Mouse (Mus musculus) thymus, postnatal 25 days (tissue): Measurements from ENCODE around the gene Fam185a.

ENCODE experiments used
- DNase-seq: peaks from one replicate; pipeline ENCODE4 v3.0.0; 2022

Fam185a gene

GRCm38 (mm10) chr5:21496321-21496720, 71.6 kb downstream of the Fam185a start:
- DNase-seq, result no peak

DNA sequence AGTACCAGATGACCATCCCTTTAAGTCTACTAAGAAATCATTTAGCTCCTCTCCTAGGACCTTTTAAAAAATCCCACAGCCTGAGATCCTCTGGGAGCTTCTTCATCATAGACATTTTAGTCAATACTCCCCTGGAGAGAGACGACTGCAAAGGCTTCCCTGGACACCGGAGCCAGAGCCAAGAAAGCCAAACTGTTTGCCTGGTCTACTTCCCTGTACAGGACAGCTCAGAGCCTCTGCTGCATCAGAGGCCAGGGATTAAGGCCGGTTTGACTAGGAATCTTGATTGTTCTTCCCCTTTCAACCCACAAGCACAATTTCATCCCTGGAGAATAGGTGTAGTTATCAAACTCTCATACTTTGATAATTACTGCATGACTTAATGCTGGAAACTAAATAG, 72.1 kb downstream of the Fam185a start:
- DNase-seq, result no peak

GRCm38 (mm10) chr5:21498490-21498889, 73.7 kb downstream of the Fam185a start:
- no peak for DNase-seq

DNA sequence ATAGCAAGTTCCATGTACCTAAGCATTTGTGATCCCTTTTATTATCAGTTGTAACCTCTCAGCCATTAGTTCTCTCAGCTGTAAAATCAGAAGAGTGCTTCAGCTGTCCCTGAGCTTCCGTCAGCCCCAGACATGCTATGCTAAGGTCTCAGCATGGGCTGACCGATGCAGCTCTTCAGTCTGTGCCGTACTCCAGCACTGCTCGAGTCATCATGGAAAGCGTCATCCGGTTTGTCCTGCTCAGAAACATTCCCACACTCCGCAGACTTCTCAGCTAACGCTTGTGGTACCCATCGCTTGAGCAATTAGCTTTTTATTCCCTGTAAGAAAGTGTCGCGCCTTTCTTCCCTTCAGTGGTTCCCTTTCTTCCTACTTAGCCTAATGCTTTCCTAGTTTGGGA, 74.2 kb downstream of the Fam185a start:
- no peak for DNase-seq

DNA sequence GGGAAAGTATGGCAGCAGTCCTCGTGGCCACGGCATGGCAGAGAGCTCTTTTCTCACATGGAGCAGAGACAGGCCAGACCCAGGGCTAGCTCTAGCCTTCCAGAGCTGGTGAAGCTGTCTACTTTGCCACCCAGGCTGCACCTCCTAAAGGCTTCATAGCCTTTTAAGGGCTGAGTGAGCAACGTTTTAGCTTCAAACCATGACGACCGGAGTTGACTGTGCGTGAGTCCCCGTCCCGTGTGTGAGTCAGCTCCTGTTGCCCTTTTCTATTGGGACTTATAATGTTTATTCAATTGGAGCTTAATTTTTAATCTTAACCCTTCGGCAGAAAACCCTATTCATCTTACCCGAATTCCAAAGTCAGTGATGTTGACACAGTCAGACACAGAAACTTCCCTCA, 75.4 kb downstream of the Fam185a start:
- no peak for DNase-seq

- no peak for DNase-seq
These were observed 76.2 kb downstream of the Fam185a start for GRCm38 (mm10) chr5:21500941-21501340.

DNA sequence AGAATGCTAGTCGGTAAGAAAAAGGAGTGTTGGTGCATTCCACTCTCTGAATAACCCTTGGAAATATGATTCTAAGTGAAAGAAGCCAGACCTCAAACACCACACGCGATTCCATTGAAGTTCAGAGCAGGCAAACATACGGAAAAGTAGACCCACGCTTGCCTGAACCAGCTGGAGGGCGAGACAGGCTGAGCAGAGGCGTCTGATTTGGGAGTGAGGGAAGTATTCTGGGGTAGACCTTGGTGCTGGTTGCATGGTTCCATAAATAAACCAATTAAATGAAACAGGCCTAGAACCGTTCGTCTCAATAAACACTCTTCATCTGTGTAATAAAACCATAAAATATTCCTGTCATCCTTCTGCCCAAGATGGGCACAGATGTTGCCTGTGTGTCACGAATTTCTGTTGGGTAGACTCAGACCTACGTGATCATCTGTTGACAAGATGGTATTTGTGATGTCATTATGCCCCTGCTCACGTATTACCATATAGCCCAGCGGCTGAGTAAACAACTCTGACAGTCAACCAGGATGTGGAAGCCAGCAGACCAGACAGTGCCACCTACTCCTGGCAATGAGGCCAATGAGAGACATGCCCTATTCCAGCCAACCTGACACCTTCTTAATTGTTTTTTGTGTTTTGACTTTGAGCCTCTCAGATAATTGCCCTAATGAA, 78.3 kb downstream of the Fam185a start:
- no peak for DNase-seq

GRCm38 (mm10) chr5:21505159-21505558, 80.4 kb downstream of the Fam185a start:
- no peak for DNase-seq

GRCm38 (mm10) chr5:21506887-21507286, 82.1 kb downstream of the Fam185a start:
- no peak for DNase-seq

DNA sequence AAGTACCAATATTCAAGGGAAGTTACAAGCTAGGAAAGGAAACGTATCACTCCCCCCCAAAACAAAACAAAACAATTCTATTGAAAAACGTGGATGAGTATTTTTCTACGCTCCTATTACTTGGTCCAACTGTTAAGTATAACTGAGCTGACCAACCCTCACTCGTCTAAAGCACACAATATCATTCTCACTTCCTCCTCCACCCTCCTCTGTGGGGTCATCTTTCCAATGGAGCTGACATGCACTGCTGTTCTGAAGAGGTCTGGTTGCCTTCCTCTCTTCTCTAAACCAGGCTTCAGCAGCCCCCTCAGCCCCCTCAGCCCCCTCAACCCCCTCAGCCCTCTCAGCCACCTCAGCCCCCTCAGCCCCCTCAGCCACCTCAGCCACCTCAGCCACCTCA, 85.0 kb downstream of the Fam185a start:
- DNase-seq, result no peak

GRCm38 (mm10) chr5:21513363-21513762, 88.6 kb downstream of the Fam185a start:
- no peak for DNase-seq

GRCm38 (mm10) chr5:21517562-21517961, 92.8 kb downstream of the Fam185a start:
- DNase-seq, result no peak

GRCm38 (mm10) chr5:21518207-21518606, 93.4 kb downstream of the Fam185a start:
- no peak for DNase-seq

DNA sequence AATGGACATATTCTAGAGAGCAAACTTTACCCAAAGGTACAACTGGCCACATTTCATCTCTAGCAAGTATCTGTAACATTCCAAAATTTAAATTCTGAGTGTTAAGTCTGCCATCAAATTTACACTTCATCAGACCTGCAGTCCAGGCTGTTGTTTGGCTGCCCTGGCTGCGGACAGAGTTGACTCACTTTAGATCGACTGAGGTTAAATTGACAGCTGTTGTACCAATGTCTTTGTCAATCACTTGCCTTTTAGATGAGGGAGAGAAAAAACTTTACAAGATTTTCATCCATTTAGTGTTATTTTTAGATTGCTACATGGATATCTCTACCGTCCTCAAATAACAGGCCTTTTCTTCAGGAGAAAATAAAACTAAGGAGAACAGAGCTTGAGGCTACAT, 94.4 kb downstream of the Fam185a start:
- no peak for DNase-seq

GRCm38 (mm10) chr5:21526835-21527485, 102.2 kb downstream of the Fam185a start:
- no peak for DNase-seq

- no peak for DNase-seq
These were observed 102.7 kb downstream of the Fam185a start for GRCm38 (mm10) chr5:21527488-21527911.

DNA sequence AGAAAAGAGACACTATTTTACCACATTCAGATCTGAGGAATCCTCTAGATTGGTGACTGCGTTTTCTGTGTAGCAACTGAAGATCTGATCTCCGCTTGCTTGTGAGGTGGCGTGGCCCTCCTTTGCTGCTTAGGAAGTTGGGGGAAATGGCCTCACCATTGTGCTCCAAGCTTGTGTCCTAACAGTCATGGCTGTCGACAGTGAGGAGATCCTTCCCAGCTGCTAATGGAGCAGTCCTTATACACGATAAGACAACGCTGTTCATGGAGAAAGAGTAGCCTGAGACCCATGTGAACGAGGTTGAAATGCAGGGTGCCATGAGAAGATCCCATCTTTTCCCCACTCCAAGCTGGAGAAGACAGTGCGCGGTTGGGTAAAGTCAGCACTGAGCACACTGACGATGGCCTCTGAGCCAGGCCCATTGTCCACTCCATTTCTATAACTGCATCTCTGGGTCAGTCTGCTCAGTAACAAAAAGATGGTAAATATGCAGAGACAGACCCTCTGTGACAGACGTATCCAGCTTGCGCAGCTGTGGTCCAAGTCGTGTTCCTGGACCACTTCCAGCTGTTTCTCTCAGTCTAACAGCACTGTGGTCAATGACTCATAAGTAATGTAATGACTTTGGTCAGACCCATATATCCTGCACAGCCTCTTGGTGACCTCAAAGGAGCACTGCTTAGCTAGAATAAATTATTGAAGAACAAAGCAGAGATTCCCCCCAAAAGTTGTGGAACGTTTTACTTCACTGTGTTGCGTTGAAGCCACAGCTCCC, 103.5 kb downstream of the Fam185a start:
- DNase-seq, result no peak

DNA sequence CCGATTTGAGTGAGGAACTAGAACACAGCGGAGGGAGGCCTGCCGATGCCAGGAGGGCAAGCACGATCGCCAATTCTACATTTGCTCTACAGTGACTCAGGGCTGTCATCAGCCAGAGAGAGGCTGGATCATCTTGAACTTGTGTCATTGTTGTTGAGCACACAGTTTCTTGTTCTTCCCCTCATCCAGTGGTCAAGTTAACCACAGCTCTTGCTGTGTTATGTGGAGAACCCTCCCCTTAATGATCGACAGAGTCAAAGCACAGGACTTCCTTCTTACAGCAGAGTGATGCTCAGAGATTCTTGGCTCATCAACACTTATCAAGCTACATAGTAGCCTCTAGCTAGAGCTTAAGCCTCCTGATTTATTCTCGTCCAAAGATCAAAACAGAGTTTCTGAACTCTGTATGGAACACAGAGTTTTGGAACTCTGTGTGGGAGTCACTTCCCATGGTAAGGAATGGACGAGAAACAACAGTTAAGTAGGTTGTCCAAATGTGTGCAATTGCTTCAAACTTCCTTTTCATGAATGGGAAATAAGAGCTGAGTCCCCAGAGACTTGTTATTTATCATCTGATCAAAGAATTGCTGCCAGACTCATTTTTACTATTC, 104.5 kb downstream of the Fam185a start:
- DNase-seq, result no peak
